Mouse (Mus musculus) telencephalon, adult 2 months (tissue): ENCODE data around the gene Urb1.

Experiments used
- DNase-seq: peaks from one replicate; pipeline ENCODE4 v3.0.0-alpha.2; 2011; ENCODE audit warnings: low read depth, low spot score

Gene Urb1

DNA sequence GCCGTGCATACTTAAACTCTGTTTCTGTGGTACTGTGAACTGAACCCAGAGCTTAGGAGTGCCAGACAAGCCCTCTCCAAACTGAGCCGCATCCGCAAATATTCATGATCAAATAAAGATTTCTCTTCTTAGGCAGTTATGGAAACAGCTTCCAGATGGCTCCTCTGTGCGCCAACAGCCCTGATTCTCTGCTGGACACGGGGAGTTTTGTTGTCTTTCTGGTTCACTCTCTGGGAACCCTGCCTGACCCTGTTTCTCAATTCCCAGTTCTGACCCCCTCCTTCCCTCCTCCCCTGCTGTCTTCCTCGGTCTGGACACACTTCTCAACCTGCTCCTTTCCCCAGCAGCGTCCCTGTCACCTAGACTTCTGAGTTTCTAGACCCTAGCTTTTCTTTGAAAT lies 12.8 kb upstream of the Urb1 start:
- DNase-seq = no peak

DNA sequence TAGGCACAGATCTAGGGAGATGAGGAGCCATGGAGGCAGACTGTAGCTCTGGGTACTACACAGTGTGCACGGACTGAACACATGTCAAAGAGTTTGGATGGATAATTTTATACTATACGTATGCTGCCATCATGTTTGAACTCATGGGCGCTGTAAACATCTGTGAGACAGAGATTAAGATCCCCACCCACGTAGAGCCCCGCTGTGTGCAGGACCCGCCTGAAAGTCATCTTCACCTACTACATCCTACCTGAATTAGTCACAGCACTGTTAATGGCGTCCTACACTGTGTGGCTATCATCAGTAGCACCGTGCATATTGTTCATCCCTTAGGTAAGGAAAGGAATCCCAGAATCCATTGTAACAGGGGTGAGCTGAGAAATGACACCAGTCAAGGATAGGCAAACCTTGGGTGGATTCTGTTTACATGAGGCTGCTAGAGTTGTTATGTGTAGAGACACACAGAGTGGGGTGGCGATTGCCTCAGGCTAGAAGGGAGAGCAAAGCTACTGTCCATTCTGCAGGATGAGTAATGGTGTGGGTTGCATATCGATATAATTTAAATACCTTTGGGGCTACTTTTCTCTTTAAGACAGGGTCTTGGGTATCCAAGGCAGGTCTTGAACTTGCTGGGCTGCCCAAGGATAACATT lies 12.2 kb upstream of the Urb1 start:
- no peak for DNase-seq

DNA sequence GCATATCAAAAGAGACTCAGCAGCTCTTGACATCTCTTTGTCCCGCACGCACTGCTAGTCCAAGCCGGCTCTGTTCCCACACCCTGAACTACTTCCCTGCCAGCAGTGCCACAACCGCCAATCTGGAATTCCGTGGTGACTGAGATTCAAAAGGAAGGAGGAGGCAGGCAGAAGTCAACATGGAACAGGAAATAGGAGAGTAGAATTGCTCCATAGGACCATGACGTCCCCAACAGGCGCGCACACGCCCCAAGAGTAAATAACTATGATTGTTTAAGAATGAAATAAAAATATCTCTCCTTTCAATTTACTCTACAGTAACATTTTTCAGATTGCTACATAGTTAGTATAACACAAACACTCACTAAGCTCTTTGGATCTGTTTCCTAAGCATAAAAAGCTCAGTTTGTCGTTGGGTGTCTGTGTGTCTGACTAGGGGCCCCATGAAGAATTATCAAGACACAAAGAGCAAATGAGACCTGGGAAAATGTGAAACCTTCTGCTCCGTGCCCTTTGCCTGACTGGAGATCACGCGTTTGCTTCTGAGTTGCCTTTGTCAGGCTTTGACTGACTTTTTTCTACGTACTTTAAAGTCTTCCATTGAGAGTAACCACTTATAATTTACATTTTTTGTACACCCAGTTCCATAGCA lies 11.0 kb upstream of the Urb1 start:
- DNase-seq = no peak

DNA sequence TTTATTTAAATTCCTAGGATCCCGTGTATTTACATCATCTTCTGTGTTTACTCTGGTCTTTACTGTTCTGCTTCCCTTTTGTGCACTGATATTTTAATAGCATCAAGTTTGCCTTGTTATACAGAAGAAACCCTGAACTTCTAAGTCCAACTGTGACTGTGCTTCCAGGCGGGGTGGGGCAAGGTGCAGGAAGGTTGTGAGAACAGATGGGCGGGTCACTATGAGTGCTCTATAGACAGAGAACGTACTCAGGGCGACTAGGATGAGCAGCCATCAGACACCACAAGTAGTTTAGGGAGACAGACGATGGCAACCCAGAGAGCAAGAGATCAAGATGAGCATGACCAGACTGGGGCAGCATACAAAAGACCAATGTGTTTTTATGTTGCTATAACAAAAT lies 10.1 kb upstream of the Urb1 start:
- DNase-seq = no peak

DNA sequence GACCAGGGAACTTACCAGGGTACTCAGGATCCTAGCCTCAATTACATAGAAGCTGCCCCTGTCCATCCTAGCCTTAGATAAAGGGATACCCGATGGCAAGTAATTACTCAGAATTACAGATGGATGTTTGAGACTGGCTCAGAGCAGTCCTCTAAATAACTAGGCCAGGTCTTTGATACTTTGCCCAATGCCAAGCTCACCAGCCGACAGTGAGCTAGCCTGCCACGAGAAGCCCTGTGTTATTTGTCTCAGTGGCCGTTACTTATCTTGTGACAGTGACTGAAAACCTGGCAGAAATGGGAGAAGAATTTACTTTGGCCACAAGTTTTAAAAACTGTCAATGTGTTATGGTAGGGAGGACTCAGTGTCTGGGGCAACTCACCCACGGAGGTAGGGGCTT lies 1.9 kb upstream of the Urb1 start:
- no peak for DNase-seq

GRCm38 (mm10) chr16:90810716-90811256 lies 573 bp upstream of the Urb1 start:
- no peak for DNase-seq

DNA sequence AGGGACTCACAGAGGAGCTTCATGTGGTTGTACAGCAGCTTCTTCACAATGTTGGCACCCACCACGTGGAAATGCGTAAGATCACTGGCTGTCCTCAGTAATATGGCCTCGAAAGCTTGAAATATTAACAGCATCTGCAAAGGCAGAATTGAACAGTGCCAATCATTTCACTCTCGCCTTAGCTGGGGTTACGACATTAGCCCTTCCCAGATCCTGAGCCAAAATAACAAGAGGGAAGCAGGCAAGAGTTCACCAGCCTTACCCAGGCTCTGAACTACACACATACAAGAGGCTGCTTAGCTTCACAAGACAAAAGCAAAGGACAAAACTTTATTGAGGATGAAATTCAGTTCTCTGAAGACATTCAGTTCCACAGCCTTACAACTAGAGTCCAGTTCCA lies 5.7 kb downstream of the Urb1 start:
- DNase-seq = no peak

DNA sequence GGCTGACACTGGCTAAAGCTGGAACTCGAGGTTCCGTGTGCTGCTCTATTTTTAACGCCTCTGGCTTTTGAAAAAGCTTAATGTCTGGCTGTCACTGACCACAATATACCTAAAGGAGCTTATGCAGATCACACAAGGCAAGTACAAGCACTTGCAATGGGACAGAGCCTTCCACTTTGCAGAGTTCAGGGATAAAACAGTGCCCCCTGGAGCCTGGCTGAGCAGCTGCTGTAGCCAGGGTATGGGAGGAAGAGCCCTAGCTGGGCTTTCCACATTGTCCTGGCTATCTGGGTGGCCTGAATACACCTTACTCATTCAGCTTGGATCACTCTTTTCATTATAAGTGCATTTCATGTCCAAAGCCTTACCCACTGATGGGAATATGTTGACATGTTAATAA lies 8.3 kb downstream of the Urb1 start:
- DNase-seq = no peak

- DNase-seq = no peak
Measured at GRCm38 (mm10) chr16:90801251-90801650, 9.0 kb downstream of the Urb1 start.

DNA sequence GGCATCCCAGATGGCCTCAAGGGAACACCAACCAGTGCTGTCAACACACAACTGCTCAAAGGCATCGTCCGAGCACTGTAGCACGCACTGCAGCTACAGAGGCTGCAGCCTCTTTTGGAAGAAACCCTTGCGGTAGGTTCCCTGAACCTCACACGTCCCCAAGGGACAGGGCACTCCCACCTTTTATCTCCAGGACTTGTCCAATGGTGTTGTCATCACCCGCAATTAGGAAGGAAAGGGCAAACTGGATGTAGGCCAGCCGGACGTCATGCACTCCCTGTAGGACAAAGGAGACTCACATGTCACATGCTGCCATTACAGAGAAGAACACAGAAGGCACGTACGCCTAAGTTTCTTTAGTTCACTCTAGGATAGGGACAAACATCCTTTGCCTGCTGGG lies 10.4 kb downstream of the Urb1 start:
- DNase-seq = no peak

DNA sequence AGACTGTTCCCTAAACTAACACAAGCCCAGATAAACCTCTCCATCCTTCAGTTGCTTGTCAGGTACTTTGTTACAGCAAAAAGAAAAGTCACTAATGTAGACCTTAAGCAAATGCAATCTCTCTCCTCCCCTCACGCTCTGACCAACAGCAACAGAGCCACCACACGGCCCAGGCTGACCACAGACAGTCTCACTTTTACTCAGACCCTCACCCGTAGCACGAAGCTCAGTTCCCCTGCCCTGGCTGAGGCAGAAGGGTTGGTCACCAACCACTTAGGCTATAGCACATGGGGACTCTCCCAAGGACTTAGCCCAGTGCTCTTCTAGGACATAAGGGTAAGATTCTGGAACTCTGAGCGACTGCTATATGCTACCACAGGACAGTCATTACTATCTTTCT lies 11.4 kb downstream of the Urb1 start:
- DNase-seq = no peak

DNA sequence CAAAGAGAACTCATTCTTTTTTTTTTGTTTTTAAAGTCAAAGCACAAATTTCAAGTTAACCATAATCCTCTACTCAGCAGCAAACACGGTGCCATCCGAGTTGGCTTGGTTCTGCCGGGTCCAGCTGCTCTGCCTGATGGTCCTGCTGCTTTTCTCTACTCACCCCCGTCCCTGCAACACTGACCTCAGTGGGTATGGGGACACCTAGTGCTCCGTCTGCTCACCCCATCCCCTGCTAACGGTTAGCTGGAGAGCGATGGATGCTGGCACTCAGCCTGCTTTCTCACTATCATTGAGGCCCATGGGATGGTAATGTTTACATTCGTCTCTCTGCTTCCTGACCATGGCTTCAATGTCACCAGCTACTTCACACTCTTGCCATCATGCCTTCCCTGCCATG lies 11.8 kb downstream of the Urb1 start:
- DNase-seq = no peak

DNA sequence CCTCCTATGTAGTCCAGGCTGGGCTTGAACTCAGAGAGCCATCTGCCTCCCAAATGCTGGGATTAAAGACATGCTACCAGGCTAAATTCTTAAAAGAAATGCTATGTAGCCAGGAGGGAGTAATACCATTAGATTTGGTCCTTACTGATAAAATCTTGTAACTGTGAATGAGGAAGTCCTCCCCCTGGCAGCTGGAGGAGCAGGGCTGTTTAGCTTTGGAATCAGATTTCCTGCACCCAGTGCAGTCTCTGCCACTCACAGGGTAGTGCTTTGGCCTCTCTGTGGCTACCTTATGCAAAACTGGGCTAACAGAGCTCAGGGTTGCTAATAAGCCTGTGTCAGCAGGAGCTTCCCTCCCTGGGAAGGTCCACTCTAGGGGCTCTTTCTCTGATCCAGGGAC lies 15.5 kb downstream of the Urb1 start:
- DNase-seq = no peak

- no peak for DNase-seq
Measured at GRCm38 (mm10) chr16:90792500-90792899, 17.7 kb downstream of the Urb1 start.

GRCm38 (mm10) chr16:90792066-90792465 lies 18.1 kb downstream of the Urb1 start:
- peak; percentile 71 for DNase-seq

DNA sequence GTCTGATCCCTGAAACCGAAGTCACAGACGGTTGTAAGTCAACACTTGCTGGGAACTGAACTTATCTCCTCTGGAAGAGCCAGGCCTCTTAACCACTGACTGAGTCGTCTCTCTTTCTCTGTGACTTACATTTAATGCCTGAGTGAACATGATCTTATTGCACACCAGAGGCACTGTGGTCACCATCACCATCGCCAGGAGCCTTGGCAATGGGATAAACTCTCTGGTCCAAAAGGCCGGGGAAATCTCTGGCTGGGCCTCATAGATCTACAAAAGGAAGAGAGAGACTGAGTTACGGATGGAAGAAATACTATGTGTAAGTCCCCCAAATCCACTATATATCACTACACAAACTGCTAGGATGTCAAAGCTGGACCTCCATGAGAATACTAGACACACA lies 19.3 kb downstream of the Urb1 start:
- DNase-seq = no peak

GRCm38 (mm10) chr16:90788580-90788979 lies 21.6 kb downstream of the Urb1 start:
- no peak for DNase-seq

GRCm38 (mm10) chr16:90785257-90785656 lies 25.0 kb downstream of the Urb1 start:
- DNase-seq = peak; percentile 26

GRCm38 (mm10) chr16:90783302-90783701 lies 26.9 kb downstream of the Urb1 start:
- DNase-seq = no peak

DNA sequence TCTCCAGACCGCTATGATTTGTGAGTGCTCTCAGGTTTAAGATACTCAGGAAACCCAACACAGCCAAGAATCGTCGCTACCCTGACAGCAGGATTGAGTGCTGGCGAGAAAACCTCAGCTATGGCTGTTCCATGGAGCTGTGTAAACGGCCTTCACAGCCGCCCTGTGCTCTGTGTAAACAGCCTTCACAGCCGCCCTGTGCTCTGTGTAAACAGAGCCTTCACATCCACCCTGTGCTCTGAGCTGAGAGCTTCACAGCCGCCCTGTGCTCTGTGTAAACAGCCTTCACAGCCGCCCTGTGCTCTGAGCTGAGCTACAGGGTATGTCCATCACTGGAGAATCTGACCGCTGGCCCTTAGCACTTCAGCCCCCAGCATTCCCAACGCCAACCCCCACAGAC lies 30.4 kb downstream of the Urb1 start:
- DNase-seq = no peak

GRCm38 (mm10) chr16:90775946-90776520 lies 34.2 kb downstream of the Urb1 start:
- no peak for DNase-seq

DNA sequence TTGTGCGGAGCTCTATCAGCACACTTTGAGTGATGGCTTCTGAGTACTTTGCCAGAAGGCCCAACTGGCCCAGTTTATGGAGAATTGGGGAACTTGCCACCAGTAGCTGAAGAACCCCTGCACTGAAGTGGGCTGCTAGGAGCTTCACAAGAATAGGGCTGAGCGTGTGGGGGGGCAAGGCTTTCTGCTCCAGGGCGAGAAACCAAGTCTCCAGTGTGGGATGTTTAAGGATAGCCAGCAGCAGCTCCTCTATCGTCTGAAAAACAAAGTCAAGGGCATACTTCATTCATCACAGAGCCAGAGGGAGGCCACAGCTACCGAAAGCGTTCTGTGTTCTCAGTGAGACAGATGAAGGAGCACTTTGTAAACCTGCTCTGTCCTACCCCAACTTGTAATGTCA lies 35.6 kb downstream of the Urb1 start:
- no peak for DNase-seq

DNA sequence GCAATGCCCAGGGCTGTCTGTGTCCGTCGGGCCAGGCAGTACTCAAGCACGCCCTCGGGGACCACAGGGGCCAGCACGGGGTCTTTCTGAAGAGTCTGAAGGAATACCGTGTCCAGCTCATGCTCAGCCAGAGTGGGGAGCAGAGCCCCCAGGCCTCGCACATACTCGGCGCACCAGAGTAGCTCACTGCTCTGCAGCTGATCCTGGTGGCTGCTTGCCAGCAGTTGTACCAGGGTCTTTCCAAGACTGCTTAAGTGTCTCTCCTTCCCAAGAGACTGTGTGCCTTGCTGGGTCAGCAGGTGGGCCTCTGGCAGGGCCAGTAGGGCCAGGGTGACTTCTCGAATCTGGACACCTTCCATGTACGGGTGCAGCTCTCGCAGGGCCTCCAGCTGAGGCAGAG lies 36.0 kb downstream of the Urb1 start:
- no peak for DNase-seq
